ENCODE assay signal across 18 mouse cellular contexts in the genomic region with DNA sequence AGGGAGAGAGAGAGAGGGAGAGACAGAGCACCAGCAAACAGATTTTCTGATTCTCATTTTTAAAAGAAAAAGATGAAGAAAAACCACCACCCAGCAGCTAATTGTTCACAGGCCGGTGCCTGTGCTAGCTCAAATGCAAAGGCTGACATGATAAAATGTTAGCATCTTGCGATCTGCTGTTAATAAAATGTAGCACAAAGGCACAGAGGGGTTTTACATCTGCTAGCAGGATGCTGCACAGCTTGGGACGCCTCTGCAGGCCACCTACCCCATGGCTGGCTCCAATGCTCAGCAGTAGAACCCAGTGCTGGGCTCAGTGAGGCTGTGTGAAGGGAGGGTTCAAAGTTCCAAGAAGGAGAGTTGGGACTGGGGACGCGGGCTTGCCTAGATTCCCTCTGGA. TPM values are rescaled to one million over a fixed set of nuclear protein-coding genes. Genes with fewer than 3 reads are reported as not detected.
"Had no signal": no experiment of that assay in that cellular context is flagged by ENCODE, and none has a peak within 500 bp of the region (broad histone marks: within the 10 kb centered on the region; RNA-seq: fewer than 3 reads in every experiment).

No protein-coding gene starts in this region.

- DNase-seq: kidney, adult 11 months; kidney, adult 9 months; kidney, postnatal 36 days; liver; liver, embryonic 13.5 days; liver, postnatal 0 days; lung, postnatal 14 days; right cerebral cortex, postnatal 4 days; spleen, adult 18-20 months; thymus, adult 18-20 months; thymus, postnatal 14 days had no signal

- H3K27ac ChIP-seq: kidney, postnatal 0 days; liver, embryonic 13.5 days; lung, embryonic 15.5 days; macrophage; midbrain, embryonic 15.5 days had no signal

- ATAC-seq: liver, postnatal 0 days; midbrain, embryonic 15.5 days had no signal

- H3K27me3 ChIP-seq: midbrain, embryonic 15.5 days had no signal

- H3K36me3 ChIP-seq: liver, embryonic 13.5 days; lung, embryonic 15.5 days; midbrain, embryonic 15.5 days had no signal

- H3K9ac ChIP-seq: liver, embryonic 13.5 days; liver, postnatal 0 days; lung, embryonic 15.5 days; midbrain, embryonic 15.5 days had no signal

- H3K4me3 ChIP-seq: liver, embryonic 13.5 days; lung, embryonic 15.5 days; megakaryocyte, embryonic 14.5 days; midbrain, embryonic 15.5 days had no signal

- H3K4me2 ChIP-seq: liver, embryonic 13.5 days; lung, embryonic 15.5 days; midbrain, embryonic 11.5 days; midbrain, embryonic 15.5 days had no signal

- H3K9me3 ChIP-seq: liver, embryonic 13.5 days; lung, embryonic 15.5 days; megakaryocyte, embryonic 14.5 days; midbrain, embryonic 15.5 days had no signal

RNA-seq across cellular contexts. Expression of gene Dmrtb1, which starts 13.3 kb away (rescaled TPM):
- polyA plus RNA-seq: kidney, postnatal 0 days; liver, embryonic 13.5 days; liver, postnatal 0 days; lung, embryonic 15.5 days; macrophage; stomach, embryonic 14.5 days had no signal
